Mouse (Mus musculus) liver, adult 2 months (tissue): Measurements from ENCODE around the gene Doc2g.

Source experiments
- CTCF ChIP-seq: fragments of 200-500 bp; IDR thresholded peaks from 2 replicates; pipeline ENCODE4 v1.5.1; 2011; ENCODE audit warnings: low read depth, low read length, control low read depth
- POLR2A ChIP-seq: fragments of 200-500 bp; IDR thresholded peaks from 2 replicates; pipeline ENCODE4 v1.6.1; 2011; ENCODE audit warnings: low read length, control low read depth; ENCODE audit not compliant: insufficient read depth; ENCODE audit errors: extremely low read depth

DNA sequence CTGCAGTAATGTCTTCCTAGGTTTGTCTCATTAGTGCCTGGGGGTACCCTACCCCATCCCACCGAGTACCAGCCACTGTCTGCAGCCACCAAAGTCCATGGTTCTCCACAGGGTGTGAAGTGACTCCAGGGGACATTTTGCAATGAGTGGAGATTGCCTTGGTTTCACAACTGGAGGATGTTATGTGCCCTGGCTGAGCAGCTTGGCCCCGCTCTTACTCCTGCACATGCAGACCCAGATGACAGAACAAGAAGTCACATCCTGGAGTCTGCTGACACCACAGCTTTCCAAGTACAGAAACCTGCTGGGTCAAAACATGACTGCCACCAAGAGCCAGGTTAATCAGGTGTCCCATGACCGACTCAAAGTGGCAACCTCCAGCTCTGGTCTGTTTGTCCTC, 48.1 kb upstream of the Doc2g start:
- TF ChIP-seq POLR2A = no peak
- no peak for TF ChIP-seq CTCF
